Mouse (Mus musculus) layer of hippocampus, postnatal 14 days (tissue): ENCODE results near the gene Rhod. TPM values are rescaled to one million over a fixed set of nuclear protein-coding genes. Genes with fewer than 3 reads are reported as not detected.
"Not testable (repeated sequence)": the region's sequence is repeated elsewhere in the genome, so short reads cannot be mapped to it uniquely, and the experiment has no call there.

Experiments
- DNase-seq, 2 experiments: peaks; one replicate each; pipeline ENCODE4 v3.0.0; 2021 to 2022; ENCODE audit warnings: low spot score in 2 of 2, mixed read lengths in 1 of 2
- long read RNA-seq, 2 experiments: library from polyadenylated mRNA; stranded (forward); transcript quantifications; one replicate each; pipeline ENCODE4 v2.0.0; 2021
- total RNA-seq, 2 experiments: library from RNA; stranded (reverse); gene quantifications; 2 replicates each; pipeline ENCODE4 v1.2.3; 2021

Rhod gene
- 1 to 10 TPM; 2.0 to 2.2 TPM for total RNA-seq
- long read RNA-seq, experiment 1, partial matches to known transcripts, result 0 of 2 reads
- long read RNA-seq, experiment 1, other reads (novel, unspliced or antisense), result 0 of 2 reads
- long read RNA-seq, experiment 2, partial matches to known transcripts, result 0 of 1 reads
- long read RNA-seq, experiment 2, other reads (novel, unspliced or antisense), result 0 of 1 reads

- DNase-seq, result no peak
Measured at GRCm38 (mm10) chr19:4439161-4439801, at the start of gene Rhod. TSS of gene Rhod (minus strand) at chr19:4439432.

- DNase-seq, result no peak
Measured at GRCm38 (mm10) chr19:4487877-4488276, 48.6 kb upstream of the Rhod start.

- no peak for DNase-seq
Measured at GRCm38 (mm10) chr19:4485006-4485405, 45.8 kb upstream of the Rhod start.

GRCm38 (mm10) chr19:4482111-4482859, 43.1 kb upstream of the Rhod start:
- DNase-seq, result no peak

GRCm38 (mm10) chr19:4481326-4481725, 42.1 kb upstream of the Rhod start:
- no peak for DNase-seq

GRCm38 (mm10) chr19:4480041-4480440, 40.8 kb upstream of the Rhod start:
- DNase-seq, result no peak

- no peak for DNase-seq
Measured at GRCm38 (mm10) chr19:4478190-4478516, 38.9 kb upstream of the Rhod start.

GRCm38 (mm10) chr19:4477345-4478189, 38.3 kb upstream of the Rhod start, which contains the start of gene Syt12:
TSS of gene Syt12 (minus strand) at chr19:4477447.
- DNase-seq, result no peak

GRCm38 (mm10) chr19:4476601-4477257, 37.5 kb upstream of the Rhod start:
- DNase-seq, result peak; percentile 54 to 61

- no peak for DNase-seq
Measured at GRCm38 (mm10) chr19:4475224-4475925, 36.1 kb upstream of the Rhod start.

- DNase-seq, result no peak
Measured at GRCm38 (mm10) chr19:4474739-4475138, 35.5 kb upstream of the Rhod start.

- no peak for DNase-seq
Measured at GRCm38 (mm10) chr19:4473549-4473948, 34.3 kb upstream of the Rhod start.

- DNase-seq, result no peak
Measured at GRCm38 (mm10) chr19:4468363-4468762, 29.1 kb upstream of the Rhod start.

- no peak for DNase-seq
Measured at GRCm38 (mm10) chr19:4464666-4465065, 25.4 kb upstream of the Rhod start.

- DNase-seq, result no peak
Measured at GRCm38 (mm10) chr19:4461981-4462380, 22.7 kb upstream of the Rhod start.

- DNase-seq, result peak; percentile 40 to 52
Measured at GRCm38 (mm10) chr19:4456227-4456626, 17.0 kb upstream of the Rhod start.

- no peak for DNase-seq
Measured at GRCm38 (mm10) chr19:4455071-4455800, 16.0 kb upstream of the Rhod start.

GRCm38 (mm10) chr19:4454040-4454439, 14.8 kb upstream of the Rhod start:
- not testable (repeated sequence) for DNase-seq

GRCm38 (mm10) chr19:4452525-4452924, 13.3 kb upstream of the Rhod start:
- peak in 1 of 2 experiments; percentile 48 for DNase-seq

- DNase-seq, result no peak
Measured at GRCm38 (mm10) chr19:4451965-4452364, 12.7 kb upstream of the Rhod start.
